Mouse (Mus musculus) forebrain, postnatal 0 days (tissue): ENCODE results near the gene Rrp15. TPM values are rescaled to one million over a fixed set of nuclear protein-coding genes. Genes with fewer than 3 reads are reported as not detected.

Experiments
- ATAC-seq: fragments of 200-750 bp; cut with Nextera tagmentation; 2 replicates; pipeline ENCODE4 v1.8.0; 2017; ENCODE audit warnings: mild to moderate bottlenecking, moderate library complexity
- DNase-seq: peaks from one replicate; pipeline ENCODE4 v3.0.0-alpha.2; 2015
- H3K27ac ChIP-seq: fragments of 300-500 bp; sonication (generic); 2 replicates; pipeline ENCODE4 v1.5.1; 2014; ENCODE audit warnings: low read depth, mild to moderate bottlenecking, antibody characterized with exemption, low read length, moderate library complexity, mixed read lengths
- H3K27me3 ChIP-seq: fragments of 300-500 bp; sonication (generic); 2 replicates; pipeline ENCODE4 v1.6.1; 2014; ENCODE audit warnings: mild to moderate bottlenecking, low read length, mixed read lengths; ENCODE audit not compliant: insufficient read depth
- H3K36me3 ChIP-seq: fragments of 300-500 bp; sonication (generic); 2 replicates; pipeline ENCODE4 v1.6.1; 2014; ENCODE audit warnings: mild to moderate bottlenecking, moderate library complexity; ENCODE audit not compliant: insufficient read depth
- H3K4me1 ChIP-seq: fragments of 300-500 bp; sonication (generic); 2 replicates; pipeline ENCODE4 v1.6.1; 2014; ENCODE audit warnings: antibody characterized with exemption; ENCODE audit not compliant: insufficient read depth
- H3K4me2 ChIP-seq: fragments of 300-500 bp; sonication (generic); 2 replicates; pipeline ENCODE4 v1.6.1; 2014; ENCODE audit warnings: low read depth, mild to moderate bottlenecking, moderate library complexity
- H3K4me3 ChIP-seq: fragments of 300-500 bp; sonication (generic); 2 replicates; pipeline ENCODE4 v1.5.1; 2014; ENCODE audit warnings: low read depth, low read length, mixed read lengths
- H3K9ac ChIP-seq: fragments of 300-500 bp; sonication (generic); 2 replicates; pipeline ENCODE4 v1.6.1; 2014; ENCODE audit warnings: mild to moderate bottlenecking
- H3K9me3 ChIP-seq: fragments of 300-500 bp; sonication (generic); 2 replicates; pipeline ENCODE4 v1.6.1; 2016; ENCODE audit warnings: low read length
- CTCF ChIP-seq: sonication (generic); IDR thresholded peaks from 2 replicates; pipeline ENCODE4 v1.5.1; 2016; ENCODE audit warnings: antibody characterized with exemption, control low read depth, low read depth
- WGBS: fragments of 180-500 bp; shearing (Covaris S2); extraction: QIAGEN DNeasy Blood & Tissue Kit; methylation state at CpG from one replicate; pipeline ENCODE4 v1.1.7; 2014; 5-methylcytosine and 5-hydroxymethylcytosine counted together
- polyA plus RNA-seq: library from polyadenylated mRNA; unstranded; fragments of >200 nt; fragmentation: Nextera tagmentation; extraction: Ambion mirVana; gene quantifications from 2 replicates; pipeline ENCODE4 v1.2.1, GENCODE M21; 2015
- total RNA-seq: library from RNA; depleted of rRNA; stranded (reverse); fragments of >200 nt; gene quantifications from 2 replicates; pipeline ENCODE4 v1.2.3, GENCODE M21; 2014

Gene Rrp15
- total and polyA plus RNA-seq, 2 experiments from 2014 or later = 24.2 to 31.2 TPM

- 1% methylated on average over 15 of the region's 15 CpGs for WGBS
- DNase-seq = no peak
- Histone ChIP-seq H3K4me2 (peak overlapping the region; percentile 93), H3K27me3 (peaks cover 7% of the 10 kb centered on the region; the same call in 1 of the 2 replicates), H3K4me3 (peak overlapping the region; percentile 63), H3K36me3 (no peaks in the 10 kb centered on the region), H3K9me3 (no peaks in the 10 kb centered on the region), H3K9ac (peak overlapping the region; percentile 64), H3K27ac (peak overlapping the region; percentile 30; the same call in 1 of the 2 replicates), H3K4me1 (peaks cover 9% of the 10 kb centered on the region)
- TF ChIP-seq CTCF = no peak
- ATAC-seq = no peak
Measured at GRCm38 (mm10) chr1:186703256-186703979, 45.7 kb downstream of the Rrp15 start.

- H3K4me3 ChIP-seq = peak overlapping the region; percentile 63
- H3K27ac ChIP-seq = peak overlapping the region; percentile 3; the same call in 1 of the 2 replicates
- no peaks in the 10 kb centered on the region for H3K36me3 ChIP-seq
- 16% methylated on average over 15 of the region's 15 CpGs for WGBS
- DNase-seq (peak; percentile 42), ATAC-seq (peak; percentile 53; the same call in 1 of the 2 replicates)
- peaks cover 9% of the 10 kb centered on the region for H3K4me1 ChIP-seq
- H3K27me3 ChIP-seq = peaks cover 7% of the 10 kb centered on the region; the same call in 1 of the 2 replicates
- peak overlapping the region; percentile 93 for H3K4me2 ChIP-seq
- TF ChIP-seq CTCF = no peak
- peak overlapping the region; percentile 35; the same call in 1 of the 2 replicates for H3K9ac ChIP-seq
- H3K9me3 ChIP-seq = no peaks in the 10 kb centered on the region
Measured at GRCm38 (mm10) chr1:186702391-186703255, 46.5 kb downstream of the Rrp15 start.

DNA sequence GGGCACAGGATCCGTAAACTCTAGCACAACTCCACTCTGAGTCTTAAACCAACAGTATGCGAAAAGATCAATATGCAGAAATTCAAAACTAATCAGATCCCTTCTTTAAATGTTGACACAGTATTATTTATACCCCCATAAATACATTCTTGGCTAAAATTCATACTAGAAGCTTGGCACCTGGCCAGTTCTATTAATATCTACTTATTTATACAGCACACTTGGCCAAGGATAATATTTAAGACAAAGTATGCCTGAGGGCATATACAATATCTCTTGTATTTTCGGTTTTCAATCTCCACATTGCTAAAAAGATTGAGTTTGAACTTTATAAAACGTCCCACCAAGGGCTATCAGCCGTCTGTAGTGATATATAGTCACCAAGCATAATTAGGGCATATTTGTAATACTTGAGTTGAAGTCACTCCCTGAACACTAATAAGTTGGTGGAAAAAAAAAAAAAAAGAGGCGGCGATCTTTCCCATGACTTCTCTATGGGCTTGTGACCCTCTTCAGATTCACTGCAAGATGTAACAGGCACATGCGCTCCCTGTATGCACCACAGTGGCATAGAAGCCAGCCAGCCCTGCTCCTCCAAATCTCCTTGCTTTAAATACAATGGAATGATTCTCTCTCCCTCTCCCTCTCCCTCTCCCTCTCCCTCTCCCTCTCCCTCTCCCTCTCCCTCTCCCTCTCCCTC, 47.8 kb downstream of the Rrp15 start:
- H3K4me2 ChIP-seq = no peak overlapping the region
- H3K4me1 ChIP-seq = peaks cover 9% of the 10 kb centered on the region
- H3K9me3 ChIP-seq = no peaks in the 10 kb centered on the region
- ATAC-seq (no peak), DNase-seq (no peak)
- H3K9ac ChIP-seq = no peak overlapping the region
- 64% methylated on average over 8 of the region's 8 CpGs for WGBS
- H3K27me3 ChIP-seq = peaks cover 7% of the 10 kb centered on the region; the same call in 1 of the 2 replicates
- TF ChIP-seq CTCF = no peak
- no peak overlapping the region for H3K27ac ChIP-seq
- H3K36me3 ChIP-seq = no peaks in the 10 kb centered on the region
- H3K4me3 ChIP-seq = no peak overlapping the region

DNA sequence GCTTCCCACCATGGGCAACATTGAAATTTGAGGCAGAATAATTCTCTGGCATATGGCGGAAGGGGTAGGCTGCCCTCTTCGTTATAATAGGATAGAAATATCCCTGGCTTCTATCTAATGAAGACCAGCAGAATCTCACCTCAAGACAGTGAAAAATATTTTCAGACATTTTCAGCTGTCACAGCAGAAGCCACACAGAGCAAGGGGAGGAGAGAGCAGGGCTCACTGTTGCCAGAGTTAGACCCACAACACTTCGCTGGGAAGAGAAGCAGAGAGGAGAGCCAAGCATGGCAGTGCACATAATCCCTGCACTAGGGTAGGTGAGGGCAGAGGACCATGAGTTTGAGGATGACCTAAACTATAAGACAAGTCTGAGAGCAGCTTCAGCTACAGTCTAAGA, 48.7 kb downstream of the Rrp15 start:
- no peak for TF ChIP-seq CTCF
- Histone ChIP-seq H3K9me3 (no peaks in the 10 kb centered on the region), H3K4me1 (peaks cover 9% of the 10 kb centered on the region), H3K27ac (no peak overlapping the region), H3K36me3 (no peaks in the 10 kb centered on the region), H3K27me3 (peaks cover 7% of the 10 kb centered on the region; the same call in 1 of the 2 replicates), H3K9ac (no peak overlapping the region), H3K4me2 (no peak overlapping the region), H3K4me3 (no peak overlapping the region)
- DNase-seq (no peak), ATAC-seq (no peak)
- 70% methylated on average over 3 of the region's 3 CpGs for WGBS

GRCm38 (mm10) chr1:186698583-186699338, 50.4 kb downstream of the Rrp15 start:
- ATAC-seq (no peak), DNase-seq (no peak)
- Histone ChIP-seq H3K4me1 (peaks cover 5% of the 10 kb centered on the region), H3K36me3 (no peaks in the 10 kb centered on the region), H3K9ac (no peak overlapping the region), H3K9me3 (no peaks in the 10 kb centered on the region), H3K27me3 (peaks cover 4% of the 10 kb centered on the region; the same call in 1 of the 2 replicates), H3K27ac (no peak overlapping the region), H3K4me2 (no peak overlapping the region), H3K4me3 (no peak overlapping the region)
- WGBS = 84% methylated on average over 15 of the region's 15 CpGs
- peak; percentile 50 for TF ChIP-seq CTCF

- H3K27me3 ChIP-seq = no peaks in the 10 kb centered on the region
- no peak overlapping the region for H3K4me2 ChIP-seq
- no peak overlapping the region for H3K4me3 ChIP-seq
- no peaks in the 10 kb centered on the region; the same call in 1 of the 2 replicates for H3K4me1 ChIP-seq
- TF ChIP-seq CTCF = no peak
- H3K9me3 ChIP-seq = no peaks in the 10 kb centered on the region
- H3K27ac ChIP-seq = no peak overlapping the region
- no peak for ATAC-seq
- no peak overlapping the region for H3K9ac ChIP-seq
- H3K36me3 ChIP-seq = no peaks in the 10 kb centered on the region
- WGBS = 88% methylated on average over 9 of the region's 9 CpGs
- no peak for DNase-seq
Measured at GRCm38 (mm10) chr1:186696231-186696630, 52.9 kb downstream of the Rrp15 start.
